Mouse (Mus musculus): ENCODE results near the gene Tjp2. TPM values are rescaled to one million over a fixed set of nuclear protein-coding genes. Genes with fewer than 3 reads are reported as not detected.
"Not testable (repeated sequence)": the region's sequence is repeated elsewhere in the genome, so short reads cannot be mapped to it uniquely, and the experiment has no call there.

Gene Tjp2
- polyA plus RNA-seq, 1 experiment from 2014 or later = 36.6 TPM

GRCm38 (mm10) chr19:24198676-24199303 is 26.0 kb downstream of the Tjp2 start:
- WGBS = 68% methylated on average over 11 of the region's 11 CpGs
- ATAC-seq (ENCODE audit: low read depth) = no peak
- no peak overlapping the region for H3K27ac ChIP-seq (ENCODE audit: low read length)

DNA sequence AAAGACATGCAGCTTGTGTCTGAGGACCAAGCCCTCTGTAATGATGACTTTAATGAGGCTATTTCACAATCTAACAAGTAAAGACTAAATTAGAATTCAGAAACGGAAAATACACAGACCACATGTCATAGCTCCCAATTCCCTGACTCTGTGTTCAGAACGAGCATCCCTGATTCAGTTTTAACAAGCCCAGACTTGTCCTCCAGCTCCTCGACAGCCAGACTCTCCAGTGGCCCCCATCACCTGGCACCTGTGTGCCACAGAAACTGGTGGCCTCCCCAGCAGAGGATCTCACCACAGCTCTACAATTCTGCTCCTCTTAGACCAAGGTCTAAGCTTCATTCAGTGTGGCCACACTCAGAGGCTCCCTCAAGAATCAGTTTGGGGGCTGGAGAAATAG is 27.5 kb downstream of the Tjp2 start:
- no peak overlapping the region for H3K9ac ChIP-seq (ENCODE audit: low read length)
- no peaks in the 10 kb centered on the region for H3K27me3 ChIP-seq (ENCODE audit: control insufficient read depth, insufficient read depth, low read depth, low read length)
- no peak for ATAC-seq (ENCODE audit: low read depth)
- no peak overlapping the region for H3K4me3 ChIP-seq (ENCODE audit: low read length)
- H3K4me2 ChIP-seq (ENCODE audit: low read depth, low read length) = no peak overlapping the region
- 43% methylated on average over 3 of the region's 3 CpGs for WGBS
- no peak overlapping the region for H3K27ac ChIP-seq (ENCODE audit: low read length)
- peaks cover 6% of the 10 kb centered on the region; the same call in 1 of the 2 replicates for H3K9me3 ChIP-seq (ENCODE audit: control insufficient read depth, low read length)
- H3K4me1 ChIP-seq (replicated peaks; ENCODE audit: control insufficient read depth, insufficient read depth, low read length) = no peaks in the 10 kb centered on the region
- no peaks in the 10 kb centered on the region; the same call in 1 of the 2 replicates for H3K36me3 ChIP-seq (ENCODE audit: control insufficient read depth, insufficient read depth, low read length)

More at GRCm38 (mm10) chr19:24198676-24199303, 26.0 kb downstream of the Tjp2 start:
- no peak overlapping the region for H3K4me3 ChIP-seq (ENCODE audit: low read length)
- H3K9ac ChIP-seq (ENCODE audit: low read length) = no peak overlapping the region
- no peaks in the 10 kb centered on the region for H3K4me1 ChIP-seq (replicated peaks; ENCODE audit: control insufficient read depth, insufficient read depth, low read length)
- no peaks in the 10 kb centered on the region for H3K27me3 ChIP-seq (ENCODE audit: control insufficient read depth, insufficient read depth, low read depth, low read length)
- H3K4me2 ChIP-seq (ENCODE audit: low read depth, low read length) = no peak overlapping the region
- no peaks in the 10 kb centered on the region for H3K36me3 ChIP-seq (ENCODE audit: control insufficient read depth, insufficient read depth, low read length)
- peaks cover 6% of the 10 kb centered on the region; the same call in 1 of the 2 replicates for H3K9me3 ChIP-seq (ENCODE audit: control insufficient read depth, low read length)

DNA sequence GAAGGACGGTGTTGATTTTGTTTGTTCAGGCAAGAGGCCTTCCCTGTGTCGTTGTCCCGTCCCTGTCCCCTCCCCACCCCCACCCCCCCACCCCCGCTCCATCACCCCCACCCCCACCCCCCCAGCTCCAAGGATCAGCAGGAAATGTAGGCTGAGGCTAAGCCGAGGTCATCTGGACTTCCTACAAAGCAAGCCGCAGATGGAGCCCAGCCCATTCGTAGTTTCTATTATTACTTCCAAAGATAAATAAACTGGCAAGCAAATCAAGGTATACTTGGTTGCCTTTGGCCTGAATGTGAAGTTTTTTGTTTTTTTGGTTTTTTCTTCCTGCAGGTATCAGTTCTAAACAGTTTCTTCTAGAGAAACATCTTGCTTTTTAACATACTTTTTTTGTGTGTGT is 29.6 kb downstream of the Tjp2 start:
- 26% methylated on average over 7 of the region's 7 CpGs for WGBS
- ATAC-seq (ENCODE audit: low read depth) = peak; percentile 28; the same call in 1 of the 2 replicates

DNA sequence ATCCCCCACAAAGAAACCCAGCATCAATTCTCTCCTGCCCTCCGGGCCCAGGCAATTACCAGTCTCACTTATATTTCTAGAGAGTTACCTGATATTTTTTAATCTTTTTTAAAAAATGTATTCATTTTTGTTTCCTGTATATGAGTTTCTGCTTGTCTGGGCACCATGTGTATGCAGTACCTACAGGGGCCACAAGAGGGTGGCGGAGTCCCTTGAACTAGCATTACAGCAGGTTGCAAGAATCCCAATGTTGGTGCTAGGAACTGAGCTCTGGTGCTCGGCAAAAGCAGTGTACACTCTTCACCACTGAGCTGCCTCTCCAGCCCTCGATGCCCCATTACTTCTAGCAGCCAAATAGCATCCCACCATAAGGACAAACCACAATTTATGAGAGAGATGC is 30.6 kb downstream of the Tjp2 start:
- no peak for ATAC-seq (ENCODE audit: low read depth)
- Histone ChIP-seq H3K27me3 (ENCODE audit: control insufficient read depth, insufficient read depth, low read depth, low read length) (no peaks in the 10 kb centered on the region), H3K9ac (ENCODE audit: low read length) (no peak overlapping the region), H3K36me3 (ENCODE audit: control insufficient read depth, insufficient read depth, low read length) (no peaks in the 10 kb centered on the region; the same call in 1 of the 2 replicates), H3K9me3 (ENCODE audit: control insufficient read depth, low read length) (peaks cover 6% of the 10 kb centered on the region; the same call in 1 of the 2 replicates), H3K4me3 (ENCODE audit: low read length) (no peak overlapping the region), H3K27ac (ENCODE audit: low read length) (no peak overlapping the region), H3K4me1 (replicated peaks; ENCODE audit: control insufficient read depth, insufficient read depth, low read length) (no peaks in the 10 kb centered on the region), H3K4me2 (ENCODE audit: low read depth, low read length) (no peak overlapping the region)
- WGBS = 99% methylated on average over 4 of the region's 4 CpGs

More for the DNA sequence above, 29.6 kb downstream of the Tjp2 start:
- H3K27ac ChIP-seq (ENCODE audit: low read length) = no peak overlapping the region
- H3K27me3 ChIP-seq (ENCODE audit: control insufficient read depth, insufficient read depth, low read depth, low read length) = no peaks in the 10 kb centered on the region
- no peak overlapping the region for H3K4me2 ChIP-seq (ENCODE audit: low read depth, low read length)
- peaks cover 6% of the 10 kb centered on the region; the same call in 1 of the 2 replicates for H3K9me3 ChIP-seq (ENCODE audit: control insufficient read depth, low read length)
- no peak overlapping the region for H3K4me3 ChIP-seq (ENCODE audit: low read length)
- no peak overlapping the region for H3K9ac ChIP-seq (ENCODE audit: low read length)
- no peaks in the 10 kb centered on the region for H3K4me1 ChIP-seq (replicated peaks; ENCODE audit: control insufficient read depth, insufficient read depth, low read length)
- no peaks in the 10 kb centered on the region; the same call in 1 of the 2 replicates for H3K36me3 ChIP-seq (ENCODE audit: control insufficient read depth, insufficient read depth, low read length)

DNA sequence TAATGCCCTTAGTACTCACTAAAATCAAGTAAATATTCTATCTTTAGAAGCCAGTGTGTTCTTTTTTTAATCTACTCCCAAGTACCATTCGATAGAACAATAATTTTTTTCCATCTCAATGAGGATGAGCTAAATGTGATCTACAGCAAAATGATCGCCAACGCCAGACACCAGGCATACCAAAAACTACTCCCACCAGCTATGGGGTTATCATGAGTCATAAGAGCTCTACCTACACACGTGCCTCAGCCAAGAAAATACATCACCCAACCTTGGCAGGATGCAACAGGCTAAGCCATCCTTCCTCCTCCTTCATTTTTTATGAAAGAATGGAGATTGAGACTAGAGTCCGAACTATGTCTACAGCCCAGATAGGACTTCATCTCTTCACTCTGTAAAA is 31.9 kb downstream of the Tjp2 start:
- no peaks in the 10 kb centered on the region for H3K27me3 ChIP-seq (ENCODE audit: control insufficient read depth, insufficient read depth, low read depth, low read length)
- 88% methylated on average over 5 of the region's 5 CpGs for WGBS
- no peaks in the 10 kb centered on the region for H3K4me1 ChIP-seq (replicated peaks; ENCODE audit: control insufficient read depth, insufficient read depth, low read length)
- ATAC-seq (ENCODE audit: low read depth) = no peak
- no peak overlapping the region for H3K27ac ChIP-seq (ENCODE audit: low read length)
- no peaks in the 10 kb centered on the region; the same call in 1 of the 2 replicates for H3K36me3 ChIP-seq (ENCODE audit: control insufficient read depth, insufficient read depth, low read length)
- no peak overlapping the region for H3K4me2 ChIP-seq (ENCODE audit: low read depth, low read length)
- H3K9me3 ChIP-seq (ENCODE audit: control insufficient read depth, low read length) = peaks cover 6% of the 10 kb centered on the region; the same call in 1 of the 2 replicates
- no peak overlapping the region for H3K4me3 ChIP-seq (ENCODE audit: low read length)
- no peak overlapping the region for H3K9ac ChIP-seq (ENCODE audit: low read length)

GRCm38 (mm10) chr19:24187791-24188190 is 37.0 kb downstream of the Tjp2 start:
- Histone ChIP-seq H3K27ac (ENCODE audit: low read length) (no peak overlapping the region), H3K9ac (ENCODE audit: low read length) (no peak overlapping the region), H3K4me3 (ENCODE audit: low read length) (no peak overlapping the region), H3K9me3 (ENCODE audit: control insufficient read depth, low read length) (no peaks in the 10 kb centered on the region), H3K4me2 (ENCODE audit: low read depth, low read length) (no peak overlapping the region), H3K4me1 (replicated peaks; ENCODE audit: control insufficient read depth, insufficient read depth, low read length) (no peaks in the 10 kb centered on the region), H3K36me3 (ENCODE audit: control insufficient read depth, insufficient read depth, low read length) (peaks cover 4% of the 10 kb centered on the region; the same call in 1 of the 2 replicates), H3K27me3 (ENCODE audit: control insufficient read depth, insufficient read depth, low read depth, low read length) (no peaks in the 10 kb centered on the region)
- WGBS = 79% methylated on average over 2 of the region's 2 CpGs
- ATAC-seq (ENCODE audit: low read depth) = 0 out of 2 replicates have a peak, but pooled peaks have one; percentile 31

DNA sequence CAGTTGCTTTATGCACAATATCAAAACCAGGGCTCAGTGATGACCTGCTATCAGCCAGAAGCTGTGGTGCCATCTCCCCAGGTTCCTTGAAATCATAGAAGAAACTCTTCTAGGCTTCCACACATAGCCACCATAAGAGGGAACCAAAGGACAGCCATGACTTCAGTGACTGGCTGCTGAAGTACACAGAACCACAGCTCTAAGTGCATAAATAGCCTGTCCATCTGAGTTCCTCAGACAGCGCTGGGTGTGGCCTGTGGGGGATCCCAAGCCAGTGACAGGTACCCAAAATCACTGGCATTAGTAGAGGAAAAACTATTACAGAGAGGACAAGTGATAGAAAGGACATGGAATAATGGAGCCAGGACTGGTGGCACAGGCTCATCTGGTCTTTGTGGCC is 37.5 kb downstream of the Tjp2 start:
- not testable (repeated sequence) for H3K27ac ChIP-seq (ENCODE audit: low read length); H3K9me3 ChIP-seq (ENCODE audit: control insufficient read depth, low read length)
- 0 out of 2 replicates have a peak, but pooled peaks have one; percentile 28 for ATAC-seq (ENCODE audit: low read depth)

GRCm38 (mm10) chr19:24183680-24184235 is 41.1 kb downstream of the Tjp2 start:
- Histone ChIP-seq H3K4me2 (ENCODE audit: low read depth, low read length) (no peak overlapping the region), H3K9ac (ENCODE audit: low read length) (no peak overlapping the region), H3K4me1 (replicated peaks; ENCODE audit: control insufficient read depth, insufficient read depth, low read length) (peaks cover 7% of the 10 kb centered on the region), H3K9me3 (ENCODE audit: control insufficient read depth, low read length) (no peaks in the 10 kb centered on the region), H3K27ac (ENCODE audit: low read length) (no peak overlapping the region), H3K27me3 (ENCODE audit: control insufficient read depth, insufficient read depth, low read depth, low read length) (no peaks in the 10 kb centered on the region), H3K4me3 (ENCODE audit: low read length) (no peak overlapping the region), H3K36me3 (ENCODE audit: control insufficient read depth, insufficient read depth, low read length) (0 out of 2 replicates have a peak, but pooled peaks cover 4% of the 10 kb centered on the region)
- WGBS = 85% methylated on average over 15 of the region's 15 CpGs
- ATAC-seq (ENCODE audit: low read depth) = no peak

More for the DNA sequence above, 37.5 kb downstream of the Tjp2 start:
- H3K9ac ChIP-seq (ENCODE audit: low read length); H3K36me3 ChIP-seq (ENCODE audit: control insufficient read depth, insufficient read depth, low read length); H3K4me3 ChIP-seq (ENCODE audit: low read length); H3K4me1 ChIP-seq (replicated peaks; ENCODE audit: control insufficient read depth, insufficient read depth, low read length); H3K27me3 ChIP-seq (ENCODE audit: control insufficient read depth, insufficient read depth, low read depth, low read length); H3K4me2 ChIP-seq (ENCODE audit: low read depth, low read length): not testable (repeated sequence)
- WGBS = 91% methylated on average over 1 of the region's 1 CpGs

- Histone ChIP-seq H3K27me3 (ENCODE audit: control insufficient read depth, insufficient read depth, low read depth, low read length) (no peaks in the 10 kb centered on the region), H3K9ac (ENCODE audit: low read length) (no peak overlapping the region), H3K4me1 (replicated peaks; ENCODE audit: control insufficient read depth, insufficient read depth, low read length) (peaks cover 11% of the 10 kb centered on the region), H3K9me3 (ENCODE audit: control insufficient read depth, low read length) (no peaks in the 10 kb centered on the region), H3K36me3 (ENCODE audit: control insufficient read depth, insufficient read depth, low read length) (0 out of 2 replicates have a peak, but pooled peaks cover 4% of the 10 kb centered on the region), H3K27ac (ENCODE audit: low read length) (no peak overlapping the region), H3K4me2 (ENCODE audit: low read depth, low read length) (no peak overlapping the region), H3K4me3 (ENCODE audit: low read length) (no peak overlapping the region)
- no peak for ATAC-seq (ENCODE audit: low read depth)
- WGBS = 40% methylated on average over 8 of the region's 8 CpGs
These were observed 44.4 kb downstream of the Tjp2 start for GRCm38 (mm10) chr19:24180415-24180814.
